Mouse (Mus musculus) Patski (cell line): Measurements from ENCODE around the gene C730034F03Rik. TPM values are rescaled to one million over a fixed set of nuclear protein-coding genes. Genes with fewer than 3 reads are reported as not detected.

Experiments used
- ATAC-seq: fragments of 100-300 bp; one replicate; pipeline ENCODE4 v1.8.0; 2021
- CTCF ChIA-PET: fragments of 350-600 bp; sonication (Branson Sonifier 250); formaldehyde crosslinking; loops from one replicate; lab custom pipeline; 2022; ENCODE audit warnings: inconsistent platforms; lab: Charles Lee
- POLR2A ChIA-PET: fragments of 350-600 bp; sonication (Branson Sonifier 250); formaldehyde crosslinking; loops from one replicate; lab custom pipeline; 2022; ENCODE audit warnings: antibody characterized with exemption, inconsistent platforms; lab: Charles Lee
- DNase-seq: peaks from one replicate; pipeline ENCODE4 v3.0.0-alpha.2; 2011; ENCODE audit warnings: low read depth, low spot score
- H3K27me3 ChIP-seq: fragments of 371-371 bp; one replicate; pipeline ENCODE4 v1.5.1; 2021
- CTCF ChIP-seq: fragments of 100-300 bp; IDR thresholded peaks from one replicate; pipeline ENCODE4 v1.5.1; 2021
- in situ Hi-C: fragments of 300-500 bp; cut with MboI; formaldehyde crosslinking; loops from 3 replicates; pipeline ENCODE4 v1.11.1; 2018; ENCODE audit warnings: low pct_unique_long_range_greater_than_20kb, mixed read lengths
- polyA plus RNA-seq: library from polyadenylated mRNA; unstranded; gene quantifications from one replicate; pipeline ENCODE4 v1.2.3, GENCODE M21; 2021

The C730034F03Rik gene
- 1.3 TPM for polyA plus RNA-seq

GRCm38 (mm10) chr15:89429352-89430221, at the start of gene C730034F03Rik, which contains the start of the genes Gm44502 and Chkb:
Gene C730034F03Rik, plus strand, starts transcription at chr15:89429589.
Gene Gm44502, minus strand, starts transcription at chr15:89429696.
Gene Chkb, minus strand, starts transcription at chr15:89429908.
- DNase-seq (peak; percentile 73), ATAC-seq (peak; percentile 97)
- POLR2A ChIA-PET = interaction anchor here (1.1 kb wide), 1 partner anchor 55 kb away, joined by 6 read pairs; the partner anchor contains the start of gene Sco2
- no peaks in the 10 kb centered on the region for H3K27me3 ChIP-seq
- CTCF ChIA-PET = interaction anchor here (0.9 to 1.4 kb wide), 4 partner anchors 11 to 82 kb away, joined by 3 to 4 read pairs (median 3); no protein-coding TSS in a partner anchor
- no peak for TF ChIP-seq CTCF
- in situ Hi-C loops = no loop called here

DNA sequence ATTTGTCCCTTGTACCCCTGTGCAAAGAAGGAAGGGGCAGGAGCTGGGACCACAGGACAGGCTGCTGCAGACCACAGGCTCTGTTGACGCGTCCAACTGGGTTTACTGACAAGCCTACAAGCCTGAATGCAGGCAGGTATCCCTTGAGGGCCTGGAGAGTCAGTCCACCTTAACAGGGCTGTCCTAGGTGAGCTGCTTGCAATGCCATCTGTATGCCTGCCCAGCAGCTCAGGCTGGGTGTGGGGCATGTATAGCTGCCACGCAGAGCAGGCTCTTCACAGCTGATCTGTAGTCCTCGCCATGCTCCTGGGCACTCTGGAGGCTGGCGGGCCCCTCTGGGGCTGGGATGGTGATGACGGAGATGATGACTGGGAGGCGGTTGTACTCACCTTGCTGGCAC, 44.8 kb upstream of the C730034F03Rik start, which contains the start of gene Klhdc7b:
Gene Klhdc7b (plus strand): TSS at position 301 of the 400 bp plus-strand sequence.
- DNase-seq (no peak), ATAC-seq (no peak)
- ChIA-PET POLR2A (no interaction called here), CTCF (no interaction called here)
- peaks cover 60% of the 10 kb centered on the region for H3K27me3 ChIP-seq
- in situ Hi-C loops = no loop called here
- TF ChIP-seq CTCF = no peak

DNA sequence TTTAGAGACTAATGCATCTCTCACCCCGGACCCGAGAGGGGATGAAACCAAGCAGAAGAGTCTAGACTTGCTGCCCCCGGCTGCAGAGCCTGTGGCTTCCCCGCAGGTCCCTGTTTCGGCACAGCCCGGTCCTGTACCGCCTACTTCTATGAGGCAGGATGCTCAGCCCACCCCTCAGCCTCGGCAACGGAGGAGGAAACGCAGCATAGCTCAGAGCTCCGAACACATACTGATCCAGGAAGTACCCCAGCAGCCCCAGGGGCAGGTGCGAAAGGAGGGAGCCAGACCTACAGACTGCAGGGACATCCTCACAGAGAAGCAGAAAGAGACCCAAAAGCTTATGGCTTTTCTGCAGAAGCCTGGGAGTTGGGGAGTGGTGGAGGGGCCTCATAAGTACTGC, 42.3 kb upstream of the C730034F03Rik start:
- DNase-seq (no peak), ATAC-seq (no peak)
- ChIA-PET POLR2A (no interaction called here), CTCF (no interaction called here)
- TF ChIP-seq CTCF = no peak
- in situ Hi-C loops = no loop called here
- peaks cover 56% of the 10 kb centered on the region for H3K27me3 ChIP-seq

GRCm38 (mm10) chr15:89390081-89390480, 39.3 kb upstream of the C730034F03Rik start:
- in situ Hi-C loops = no loop called here
- CTCF ChIA-PET = interaction anchor here (1.0 kb wide), 2 partner anchors 40 to 61 kb away, joined by 3 read pairs; partner anchors contain the start of genes C730034F03Rik, Chkb and Gm44502
- no peak for ATAC-seq
- TF ChIP-seq CTCF = no peak
- peaks cover 52% of the 10 kb centered on the region for H3K27me3 ChIP-seq
- no peak for DNase-seq
- POLR2A ChIA-PET = no interaction called here

- in situ Hi-C loops = no loop called here
- TF ChIP-seq CTCF = no peak
- ChIA-PET CTCF (interaction anchor here (1.8 kb wide), 1 partner anchor 17 kb away, joined by 6 read pairs; no protein-coding TSS in a partner anchor), POLR2A (no interaction called here)
- no peak for DNase-seq
- no peak for ATAC-seq
- H3K27me3 ChIP-seq = peaks cover 43% of the 10 kb centered on the region
These were observed 32.5 kb upstream of the C730034F03Rik start for GRCm38 (mm10) chr15:89396883-89397282.

- in situ Hi-C loops = no loop called here
- no peak for ATAC-seq
- H3K27me3 ChIP-seq = peaks cover 43% of the 10 kb centered on the region
- ChIA-PET CTCF (interaction anchor here (1.8 kb wide), 1 partner anchor 16 kb away, joined by 6 read pairs; no protein-coding TSS in a partner anchor), POLR2A (no interaction called here)
- no peak for TF ChIP-seq CTCF
- no peak for DNase-seq
These were observed 31.2 kb upstream of the C730034F03Rik start for GRCm38 (mm10) chr15:89398146-89398545.

- in situ Hi-C loops = no loop called here
- no peak for DNase-seq
- ATAC-seq = no peak
- H3K27me3 ChIP-seq = peaks cover 40% of the 10 kb centered on the region
- CTCF ChIA-PET = interaction anchor here (1.2 kb wide), 1 partner anchor 20 kb away, joined by 3 read pairs; no protein-coding TSS in a partner anchor
- TF ChIP-seq CTCF = no peak
- POLR2A ChIA-PET = interaction anchor here (1.0 kb wide), 1 partner anchor 9 kb away, joined by 3 read pairs; no protein-coding TSS in a partner anchor
These were observed 29.7 kb upstream of the C730034F03Rik start for GRCm38 (mm10) chr15:89399716-89400115.

DNA sequence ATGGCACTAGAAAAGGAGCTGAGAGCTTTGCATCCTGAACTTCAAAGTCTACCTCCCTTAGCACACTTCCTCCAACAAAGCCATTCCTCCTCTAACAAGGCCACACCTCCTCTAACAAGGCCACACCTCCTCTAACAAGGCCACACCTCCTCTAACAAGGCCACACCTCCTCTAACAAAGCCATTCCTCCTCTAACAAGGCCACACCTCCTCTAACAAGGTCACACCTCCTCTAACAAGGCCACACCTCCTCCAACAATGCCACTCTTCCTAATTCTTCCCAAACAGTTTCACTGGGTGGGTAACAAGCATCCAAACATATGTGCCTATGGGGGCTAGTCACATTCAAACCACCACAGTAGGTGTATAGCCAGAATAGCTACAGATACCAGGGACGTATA, 26.9 kb upstream of the C730034F03Rik start:
- TF ChIP-seq CTCF = no peak
- in situ Hi-C loops = no loop called here

DNA sequence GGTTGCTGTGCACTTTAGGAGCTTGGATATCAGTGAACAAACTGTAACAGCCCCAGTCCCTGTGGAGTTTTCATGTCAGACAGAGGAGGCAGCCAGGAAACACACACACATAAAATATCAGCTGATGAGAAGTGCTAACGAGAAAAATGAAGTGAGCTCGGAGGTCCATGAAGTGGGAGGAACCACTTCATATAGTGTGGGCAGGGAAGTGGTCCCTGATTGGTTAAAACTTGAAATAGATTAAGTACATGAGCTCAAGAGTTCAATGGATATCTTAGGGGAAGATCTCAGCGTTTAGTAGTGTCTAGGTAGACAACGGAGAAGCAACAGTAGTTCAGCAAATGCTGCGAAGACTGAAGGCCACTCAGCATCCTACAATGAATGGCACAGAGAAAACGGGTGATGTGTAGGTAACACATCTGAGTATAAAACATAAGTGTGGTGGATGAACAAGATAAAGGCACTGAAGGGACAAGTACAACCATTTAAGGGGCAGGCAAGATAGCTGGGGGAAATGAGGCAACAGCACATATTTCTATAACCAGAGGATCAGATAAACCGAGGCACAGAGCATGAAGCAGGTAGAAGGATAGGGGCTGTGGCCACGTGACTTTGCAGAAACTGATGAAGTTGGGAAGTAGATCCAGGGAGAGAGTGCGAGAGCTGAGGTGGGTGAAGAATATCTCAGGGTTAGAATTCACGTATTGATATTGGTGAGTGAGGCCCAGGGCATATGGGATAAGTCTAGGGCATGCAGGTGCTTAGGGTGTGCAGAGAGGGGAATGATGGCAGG, 24.4 kb upstream of the C730034F03Rik start:
- no peak for DNase-seq
- H3K27me3 ChIP-seq = peaks cover 20% of the 10 kb centered on the region

More for the DNA sequence above, 26.9 kb upstream of the C730034F03Rik start:
- ChIA-PET CTCF (no interaction called here), POLR2A (no interaction called here)
- peaks cover 25% of the 10 kb centered on the region for H3K27me3 ChIP-seq
- DNase-seq (no peak), ATAC-seq (no peak)

DNA sequence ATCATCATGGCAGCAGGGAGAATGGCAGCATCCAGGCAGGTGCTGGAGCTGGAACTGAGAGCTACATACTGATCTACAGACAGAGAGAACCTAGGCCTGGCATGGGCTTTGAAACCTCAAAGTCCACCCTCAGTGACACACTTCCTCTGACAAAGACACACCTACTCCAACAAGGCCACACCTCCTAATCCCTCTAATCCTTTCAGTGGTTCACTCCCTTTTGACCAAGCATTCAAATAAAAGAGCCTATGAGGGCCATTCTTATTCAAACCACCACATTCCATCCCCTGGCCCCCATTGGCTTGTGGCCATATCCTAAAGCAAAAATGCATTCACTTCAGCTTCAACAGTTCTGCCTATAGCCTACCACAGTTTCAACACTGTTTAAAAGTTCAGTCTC, 22.7 kb upstream of the C730034F03Rik start:
- ChIA-PET CTCF (no interaction called here), POLR2A (no interaction called here)
- DNase-seq (no peak), ATAC-seq (no peak)
- in situ Hi-C loops = no loop called here
- H3K27me3 ChIP-seq = peaks cover 12% of the 10 kb centered on the region
- TF ChIP-seq CTCF = no peak

More for the DNA sequence above, 24.4 kb upstream of the C730034F03Rik start:
- no peak for ATAC-seq
- POLR2A ChIA-PET = no interaction called here
- in situ Hi-C loops = no loop called here
- no peak for TF ChIP-seq CTCF
- CTCF ChIA-PET = no interaction called here
